Mouse (Mus musculus): ENCODE measurements around the gene Rin3. TPM values are rescaled to one million over a fixed set of nuclear protein-coding genes. Genes with fewer than 3 reads are reported as not detected.

Gene Rin3
- polyA plus RNA-seq, 1 experiment from 2014 or later, result 4.6 TPM

DNA sequence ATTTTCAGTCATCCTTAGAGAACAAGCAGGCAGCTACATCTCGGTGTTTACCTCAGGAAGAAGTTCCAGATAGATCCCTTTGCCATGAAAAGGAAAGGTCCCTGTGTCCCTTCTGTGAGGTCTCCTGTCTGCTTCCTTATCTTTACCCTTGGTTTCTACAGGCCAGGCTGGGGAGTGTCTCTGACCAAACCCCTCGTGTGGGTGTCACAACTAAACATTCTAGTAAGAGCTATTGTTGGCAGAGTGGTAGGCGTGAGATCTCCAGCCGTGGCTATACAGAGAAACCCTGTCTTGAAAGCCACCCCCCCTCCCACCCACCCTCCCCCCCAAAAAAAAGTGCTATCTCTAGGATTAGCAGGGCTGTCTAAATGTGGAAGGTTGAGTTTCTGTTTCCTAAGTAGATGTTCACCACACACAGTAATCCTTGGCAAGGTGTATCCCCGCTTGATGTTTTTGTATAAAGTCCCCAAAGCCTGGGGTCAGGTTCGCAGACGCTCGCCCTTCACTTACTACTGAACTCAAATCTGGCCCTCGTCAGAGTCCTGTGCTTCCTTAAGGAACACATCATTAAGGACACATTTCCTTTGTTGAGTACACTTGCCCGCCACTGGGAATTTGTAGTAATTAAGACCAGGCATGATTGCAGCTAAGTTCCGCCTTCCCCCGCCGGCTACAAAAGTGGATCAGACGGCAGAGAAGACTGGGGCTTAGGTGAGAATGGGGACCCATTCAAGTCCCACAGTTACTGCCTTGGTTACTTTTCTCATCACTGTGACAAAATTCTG, 62.4 kb downstream of the Rin3 start:
- 69% methylated on average over 14 of the region's 14 CpGs for WGBS

DNA sequence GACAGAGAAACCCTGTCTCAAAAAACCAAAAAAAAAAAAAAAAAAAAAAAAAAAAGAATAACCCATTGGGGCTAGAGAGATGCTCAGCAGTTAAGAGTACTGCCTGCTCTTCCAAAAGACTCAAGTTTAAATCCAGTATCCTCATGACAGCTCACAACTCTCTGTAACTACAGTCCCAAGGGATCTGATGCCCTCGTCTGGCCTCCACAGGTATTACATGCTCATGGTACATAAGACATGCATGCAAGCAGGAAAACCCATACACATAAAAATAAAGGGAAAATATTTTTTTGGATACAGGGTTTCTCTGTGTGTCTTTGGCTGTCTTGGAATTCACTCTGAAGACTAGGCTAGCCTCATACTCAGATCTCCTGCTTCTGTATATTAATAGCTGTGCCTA, 63.7 kb downstream of the Rin3 start:
- no peak overlapping the region for H3K4me3 ChIP-seq
- H3K4me2 ChIP-seq, result no peak overlapping the region
- WGBS, result 3% methylated on average over 1 of the region's 1 CpGs
- H3K9ac ChIP-seq, result no peak overlapping the region
- H3K9me3 ChIP-seq, result no peaks in the 10 kb centered on the region
- ATAC-seq (ENCODE audit: low read depth), result no peak
- H3K4me1 ChIP-seq (replicated peaks), result peaks cover 7% of the 10 kb centered on the region
- H3K27me3 ChIP-seq, result no peaks in the 10 kb centered on the region
- no peak overlapping the region for H3K27ac ChIP-seq (replicated peaks)
- no peaks in the 10 kb centered on the region for H3K36me3 ChIP-seq

More for the DNA sequence above, 62.4 kb downstream of the Rin3 start:
- no peak overlapping the region for H3K9ac ChIP-seq
- H3K9me3 ChIP-seq, result no peaks in the 10 kb centered on the region
- H3K27ac ChIP-seq (replicated peaks), result no peak overlapping the region
- H3K36me3 ChIP-seq, result no peaks in the 10 kb centered on the region
- no peak overlapping the region for H3K4me2 ChIP-seq
- no peak overlapping the region for H3K4me3 ChIP-seq
- H3K4me1 ChIP-seq (replicated peaks), result peaks cover 7% of the 10 kb centered on the region
- no peak for ATAC-seq (ENCODE audit: low read depth)
- H3K27me3 ChIP-seq, result no peaks in the 10 kb centered on the region

DNA sequence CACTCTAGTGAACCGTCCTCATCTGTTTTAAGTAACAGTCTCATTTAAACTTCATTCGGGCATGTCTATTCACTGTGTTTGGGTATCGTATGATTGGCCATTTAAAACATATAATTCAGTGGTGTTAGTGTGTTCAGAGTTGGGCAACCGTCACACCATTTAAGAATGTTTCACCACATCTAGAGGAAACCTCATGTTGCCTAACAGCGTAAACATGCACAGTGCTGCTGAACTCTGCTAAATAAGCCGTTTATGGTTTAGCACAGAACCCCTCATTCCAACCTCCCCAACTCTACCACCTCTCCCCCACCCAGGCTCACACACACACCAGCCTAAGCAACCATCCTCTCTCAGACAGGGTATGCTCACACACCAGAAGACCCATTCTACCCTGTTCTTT, 65.6 kb downstream of the Rin3 start:
- H3K4me1 ChIP-seq (replicated peaks), result no peaks in the 10 kb centered on the region
- ATAC-seq (ENCODE audit: low read depth), result no peak
- no peak overlapping the region for H3K27ac ChIP-seq (replicated peaks)
- H3K9ac ChIP-seq, result no peak overlapping the region
- H3K4me2 ChIP-seq, result no peak overlapping the region
- no peaks in the 10 kb centered on the region for H3K27me3 ChIP-seq
- WGBS, result 91% methylated on average over 6 of the region's 6 CpGs
- no peaks in the 10 kb centered on the region for H3K9me3 ChIP-seq
- H3K4me3 ChIP-seq, result no peak overlapping the region
- no peaks in the 10 kb centered on the region for H3K36me3 ChIP-seq

DNA sequence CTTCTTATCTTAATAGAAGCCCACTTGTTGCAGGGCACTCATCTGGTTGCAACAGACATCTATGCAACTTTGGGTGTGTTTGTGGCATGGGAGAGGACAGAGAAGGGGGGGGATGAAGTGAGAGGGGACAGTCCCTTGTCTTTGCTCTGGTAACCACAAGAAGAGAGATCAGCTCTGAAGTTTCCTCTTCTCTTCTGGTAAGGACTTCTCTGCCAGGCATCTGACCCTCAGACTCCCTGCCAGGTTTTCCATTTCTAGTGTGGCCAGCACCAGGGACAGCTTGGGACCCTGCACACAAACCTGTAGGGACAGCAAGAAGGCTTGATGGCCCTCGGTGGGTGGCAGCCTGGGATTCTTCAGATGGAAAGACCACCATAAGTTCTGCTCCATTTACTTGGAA, 68.1 kb downstream of the Rin3 start:
- no peaks in the 10 kb centered on the region for H3K36me3 ChIP-seq
- no peak overlapping the region for H3K4me2 ChIP-seq
- H3K9ac ChIP-seq, result no peak overlapping the region
- no peak for ATAC-seq (ENCODE audit: low read depth)
- H3K27ac ChIP-seq (replicated peaks), result no peak overlapping the region
- no peaks in the 10 kb centered on the region for H3K27me3 ChIP-seq
- 82% methylated on average over 1 of the region's 1 CpGs for WGBS
- no peaks in the 10 kb centered on the region for H3K4me1 ChIP-seq (replicated peaks)
- no peak overlapping the region for H3K4me3 ChIP-seq
- H3K9me3 ChIP-seq, result no peaks in the 10 kb centered on the region

DNA sequence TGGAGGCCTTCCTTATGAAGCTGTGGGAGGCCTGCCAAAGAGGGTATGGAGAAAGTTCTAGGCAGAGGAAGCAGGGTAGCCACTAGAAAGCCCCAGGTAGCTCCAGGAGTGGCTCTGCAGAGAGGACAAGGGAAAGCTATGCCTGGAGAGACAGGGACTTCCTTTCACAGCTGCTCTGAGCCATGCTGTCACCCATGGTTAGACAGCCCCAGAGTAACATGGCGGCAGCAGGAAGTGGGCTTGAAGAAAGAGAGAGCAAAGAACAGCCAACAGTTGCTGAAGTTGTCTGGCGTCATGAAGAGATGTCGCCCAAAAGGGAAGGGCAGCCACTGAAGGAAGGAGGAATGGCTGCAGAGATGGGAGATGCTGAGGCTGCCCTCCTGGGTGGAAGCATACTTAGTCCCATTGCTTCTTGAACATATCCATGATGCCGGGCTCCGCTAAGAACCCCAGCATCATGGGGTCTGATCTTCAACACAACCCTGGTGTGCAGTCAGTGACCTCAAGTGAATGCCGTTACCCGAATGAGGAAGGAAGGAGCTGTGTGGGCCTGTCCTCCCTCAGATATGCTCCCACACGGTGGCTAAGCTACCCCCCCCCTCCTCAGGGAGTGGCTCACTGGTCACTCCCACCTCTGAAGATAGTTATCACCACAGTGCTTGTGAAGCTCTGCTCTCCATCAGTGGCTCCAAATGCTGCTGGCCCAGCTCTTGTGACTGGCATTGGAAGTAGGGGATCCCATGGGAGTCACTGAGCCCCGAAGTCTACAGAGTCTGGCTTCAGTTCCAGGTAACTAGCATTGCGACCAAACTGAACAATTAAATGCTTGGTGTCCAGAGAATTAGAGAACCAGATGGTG, 71.5 kb downstream of the Rin3 start:
- H3K27me3 ChIP-seq, result no peaks in the 10 kb centered on the region
- no peak overlapping the region for H3K4me2 ChIP-seq
- no peak overlapping the region for H3K9ac ChIP-seq
- ATAC-seq (ENCODE audit: low read depth), result no peak
- no peaks in the 10 kb centered on the region for H3K9me3 ChIP-seq
- no peak overlapping the region for H3K27ac ChIP-seq (replicated peaks)
- WGBS, result 83% methylated on average over 10 of the region's 10 CpGs
- H3K4me3 ChIP-seq, result no peak overlapping the region
- no peaks in the 10 kb centered on the region for H3K4me1 ChIP-seq (replicated peaks)
- H3K36me3 ChIP-seq, result no peaks in the 10 kb centered on the region

DNA sequence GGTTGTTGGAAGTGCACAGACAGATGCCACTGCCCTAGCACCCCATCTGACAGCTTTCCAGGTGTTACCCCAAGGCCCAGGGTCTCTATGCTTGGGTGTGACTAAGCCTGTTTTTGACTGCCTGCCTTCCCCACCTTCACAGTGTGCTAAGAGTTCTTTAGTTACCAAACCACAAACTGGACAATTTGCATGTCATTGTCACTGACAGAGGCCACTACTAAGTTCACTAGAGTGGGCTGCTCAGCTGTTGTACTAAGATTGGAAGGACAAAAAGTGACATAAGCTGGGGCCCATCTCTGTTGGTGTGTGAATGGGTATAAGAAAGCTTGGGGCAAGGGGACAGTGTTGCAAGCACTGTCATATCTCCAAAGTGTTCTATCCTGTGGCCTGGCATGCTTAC, 72.9 kb downstream of the Rin3 start:
- H3K27ac ChIP-seq (replicated peaks), result no peak overlapping the region
- no peaks in the 10 kb centered on the region for H3K36me3 ChIP-seq
- no peak overlapping the region for H3K4me2 ChIP-seq
- ATAC-seq (ENCODE audit: low read depth), result no peak
- no peaks in the 10 kb centered on the region for H3K27me3 ChIP-seq
- no peaks in the 10 kb centered on the region for H3K9me3 ChIP-seq
- no peak overlapping the region for H3K4me3 ChIP-seq
- no peak overlapping the region for H3K9ac ChIP-seq
- H3K4me1 ChIP-seq (replicated peaks), result no peaks in the 10 kb centered on the region

DNA sequence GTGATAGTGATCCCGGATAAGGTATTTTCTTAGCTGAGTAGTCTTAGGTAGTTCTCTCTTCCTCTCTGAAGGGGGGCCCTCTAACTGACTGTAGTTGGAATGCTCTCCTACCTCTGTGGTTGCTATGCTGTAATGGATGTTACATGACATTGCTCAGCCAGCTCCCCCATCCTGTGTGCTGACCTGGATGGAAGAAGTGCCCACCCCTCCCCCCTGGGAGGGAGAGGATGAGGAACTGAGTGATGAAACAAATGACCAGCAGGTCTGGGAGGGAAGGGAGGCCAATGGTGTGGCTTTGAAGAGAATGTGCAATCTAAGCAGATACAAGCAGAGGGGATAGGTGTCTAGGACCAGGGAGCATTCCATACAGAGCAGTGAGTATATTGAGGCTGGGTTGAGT, 73.9 kb downstream of the Rin3 start:
- Histone ChIP-seq H3K4me1 (replicated peaks) (no peaks in the 10 kb centered on the region), H3K27me3 (no peaks in the 10 kb centered on the region), H3K9ac (no peak overlapping the region), H3K4me3 (no peak overlapping the region), H3K36me3 (no peaks in the 10 kb centered on the region), H3K4me2 (no peak overlapping the region), H3K27ac (replicated peaks) (no peak overlapping the region), H3K9me3 (no peaks in the 10 kb centered on the region)
- no peak for ATAC-seq (ENCODE audit: low read depth)
- 94% methylated on average over 1 of the region's 1 CpGs for WGBS

DNA sequence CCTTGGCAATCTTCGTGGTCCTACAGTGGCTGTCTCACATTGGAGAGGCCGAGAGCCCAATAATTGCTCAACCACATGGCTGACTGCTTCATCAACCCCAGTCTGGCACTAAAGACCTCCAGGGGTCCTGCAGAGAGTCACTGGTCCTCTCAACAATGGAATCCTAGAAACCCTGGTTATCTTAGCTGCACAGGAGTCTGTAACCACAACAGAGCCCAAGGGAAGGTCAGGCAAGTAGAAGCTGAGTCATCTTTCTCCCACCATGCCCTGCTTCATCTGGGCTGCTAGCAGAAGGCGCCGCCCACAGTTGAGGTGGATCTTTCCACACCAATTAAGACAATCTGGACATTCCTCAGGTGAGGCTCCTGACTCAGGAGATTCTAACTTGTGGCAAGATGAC, 76.5 kb downstream of the Rin3 start:
- Histone ChIP-seq H3K4me2 (no peak overlapping the region), H3K9me3 (no peaks in the 10 kb centered on the region), H3K9ac (no peak overlapping the region), H3K4me3 (no peak overlapping the region), H3K27me3 (no peaks in the 10 kb centered on the region), H3K27ac (replicated peaks) (no peak overlapping the region), H3K36me3 (no peaks in the 10 kb centered on the region), H3K4me1 (replicated peaks) (no peaks in the 10 kb centered on the region)
- WGBS, result 88% methylated on average over 4 of the region's 4 CpGs
- ATAC-seq (ENCODE audit: low read depth), result no peak

DNA sequence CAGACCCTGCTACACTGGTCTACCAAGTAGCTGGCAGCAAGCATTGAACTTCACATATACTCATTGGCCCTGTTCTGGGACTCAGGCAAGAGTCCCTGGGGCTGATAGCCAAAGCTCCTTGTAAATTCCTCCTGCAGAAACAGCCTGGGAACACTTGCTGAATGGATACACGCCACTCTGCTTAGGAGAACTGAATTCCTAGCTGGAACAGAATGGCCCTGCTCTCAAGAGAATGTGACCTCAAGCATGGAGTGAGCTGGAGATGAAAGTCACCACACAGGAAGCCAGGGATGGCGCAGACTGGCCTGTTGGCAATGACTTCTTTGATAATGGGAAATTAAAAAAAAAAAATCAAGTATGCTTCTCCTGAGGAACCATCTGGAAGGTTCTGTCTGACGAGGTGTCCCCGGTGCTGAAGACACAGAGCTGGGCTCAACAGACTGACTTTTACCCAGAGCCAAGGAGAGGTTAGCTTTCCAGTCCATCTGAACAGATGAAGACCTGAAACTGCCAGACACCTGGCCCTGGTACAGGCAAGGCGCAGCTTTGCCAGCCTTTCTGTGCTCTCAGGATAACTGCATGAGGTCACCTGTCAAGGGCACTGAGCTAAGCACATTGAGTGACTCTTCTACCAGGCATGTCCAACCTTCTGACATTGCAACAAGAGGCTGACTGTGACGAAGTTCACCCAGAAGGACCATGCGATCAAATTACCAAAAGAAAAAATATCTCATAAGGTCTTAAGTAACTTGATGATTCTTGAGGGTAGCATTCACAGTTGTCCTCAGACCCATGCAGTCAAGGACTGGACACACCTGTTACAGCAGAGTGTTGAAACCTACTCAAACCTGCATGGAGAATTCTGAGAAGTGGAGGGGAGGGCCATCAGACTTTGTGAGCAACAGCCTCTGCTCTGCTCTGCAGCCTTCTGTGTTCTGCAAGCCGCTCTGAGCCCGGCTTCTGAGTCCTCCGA, 78.6 kb downstream of the Rin3 start:
- Histone ChIP-seq H3K27me3 (no peaks in the 10 kb centered on the region), H3K9me3 (no peaks in the 10 kb centered on the region), H3K36me3 (no peaks in the 10 kb centered on the region), H3K4me1 (replicated peaks) (no peaks in the 10 kb centered on the region), H3K4me2 (no peak overlapping the region), H3K4me3 (no peak overlapping the region), H3K27ac (replicated peaks) (no peak overlapping the region), H3K9ac (no peak overlapping the region)
- 85% methylated on average over 10 of the region's 10 CpGs for WGBS
- ATAC-seq (ENCODE audit: low read depth), result no peak

DNA sequence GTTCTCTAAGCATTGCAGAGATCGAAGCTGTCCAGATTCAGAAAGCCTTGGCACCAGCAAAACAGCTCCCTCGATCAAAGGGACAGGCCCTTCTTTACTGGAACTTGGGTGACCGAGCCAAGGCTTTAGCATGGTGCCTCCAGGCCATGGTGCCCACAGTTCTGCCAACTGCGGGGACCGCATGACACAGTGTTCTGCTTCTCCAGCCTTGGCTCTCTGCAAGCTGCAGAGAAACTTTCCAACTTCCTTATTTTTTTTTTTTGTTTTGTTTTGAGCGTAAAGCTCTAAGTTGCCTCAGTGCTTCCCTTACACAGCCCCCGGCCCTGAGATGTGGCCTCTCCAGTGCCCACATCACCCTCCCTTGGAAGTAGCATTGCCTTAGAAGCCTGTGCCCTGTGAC, 82.2 kb downstream of the Rin3 start:
- Histone ChIP-seq H3K4me2 (no peak overlapping the region), H3K27me3 (no peaks in the 10 kb centered on the region), H3K4me1 (replicated peaks) (no peaks in the 10 kb centered on the region), H3K36me3 (no peaks in the 10 kb centered on the region), H3K4me3 (no peak overlapping the region), H3K9me3 (no peaks in the 10 kb centered on the region), H3K27ac (replicated peaks) (no peak overlapping the region), H3K9ac (no peak overlapping the region)
- no peak for ATAC-seq (ENCODE audit: low read depth)
- WGBS, result 90% methylated on average over 7 of the region's 7 CpGs

DNA sequence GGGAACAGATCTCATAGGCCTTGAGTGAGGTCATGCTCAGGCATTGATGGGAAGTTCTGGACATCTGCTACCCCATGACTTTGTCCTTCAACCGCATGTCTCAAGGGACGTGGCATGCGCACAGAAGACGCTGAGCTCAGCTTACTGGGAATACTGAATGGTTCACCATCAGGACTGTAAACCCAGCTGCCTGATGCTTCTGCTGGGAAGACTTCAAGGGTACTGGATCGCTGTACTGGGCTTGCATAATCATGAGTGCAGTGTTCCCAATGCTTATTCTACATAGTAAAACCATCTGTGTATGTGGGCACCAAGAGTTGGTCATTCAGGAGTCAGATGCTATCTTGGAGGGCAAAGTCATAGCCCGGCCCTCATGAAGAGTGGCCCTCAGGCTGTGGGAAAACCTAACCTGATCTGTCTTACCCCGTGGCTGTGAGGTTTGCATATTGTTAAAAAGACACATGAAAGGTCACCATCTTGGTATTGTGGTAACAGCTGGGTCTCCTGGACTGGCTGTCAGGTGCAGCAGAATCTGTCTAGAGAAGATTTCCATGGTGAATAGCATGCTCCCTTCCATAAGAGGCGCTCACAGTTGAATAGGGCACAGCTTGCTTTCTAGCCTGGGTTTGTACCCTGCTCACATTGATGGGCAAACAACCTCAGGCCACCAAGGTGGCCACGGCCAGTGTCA, 83.4 kb downstream of the Rin3 start:
- H3K4me1 ChIP-seq (replicated peaks), result no peaks in the 10 kb centered on the region
- no peak for ATAC-seq (ENCODE audit: low read depth)
- 87% methylated on average over 9 of the region's 9 CpGs for WGBS

More for the DNA sequence above, 83.4 kb downstream of the Rin3 start:
- no peaks in the 10 kb centered on the region for H3K27me3 ChIP-seq
- no peaks in the 10 kb centered on the region for H3K9me3 ChIP-seq
- H3K9ac ChIP-seq, result no peak overlapping the region
- H3K4me2 ChIP-seq, result no peak overlapping the region
- no peak overlapping the region for H3K27ac ChIP-seq (replicated peaks)
- H3K36me3 ChIP-seq, result no peaks in the 10 kb centered on the region
- H3K4me3 ChIP-seq, result no peak overlapping the region
